Mouse (Mus musculus) CH12.LX (cell line): Measurements from ENCODE around the gene Cd33. TPM values are rescaled to one million over a fixed set of nuclear protein-coding genes. Genes with fewer than 3 reads are reported as not detected.

Experiments used
- DNase-seq: peaks from one replicate; pipeline ENCODE4 v3.0.0-alpha.2; 2013; ENCODE audit errors: extremely low read depth
- H3K27ac ChIP-seq: 2 replicates; pipeline ENCODE4 v1.5.1; 2012; ENCODE audit warnings: low read depth, mild to moderate bottlenecking, control low read depth, moderate library complexity; ENCODE audit not compliant: insufficient read depth
- H3K27me3 ChIP-seq: replicated peaks from 2 replicates; pipeline ENCODE3; 2012; ENCODE audit warnings: inconsistent platforms
- H3K36me3 ChIP-seq, 2 experiments: replicated peaks in 1 of 2; 2 replicates each; pipeline versions ENCODE3 to v1.6.1; 2012; ENCODE audit warnings: inconsistent platforms in 1 of 2, low read length in 1 of 2, mild to moderate bottlenecking in 1 of 2, mixed read lengths in 1 of 2, moderate library complexity in 1 of 2; ENCODE audit not compliant: control insufficient read depth in 1 of 2, insufficient read depth in 1 of 2
- H3K4me1 ChIP-seq, 2 experiments: 2 replicates each; pipeline ENCODE4 v1.6.1; 2012; ENCODE audit warnings: inconsistent platforms in 1 of 2, moderate library complexity in 1 of 2; ENCODE audit not compliant: insufficient read depth in 2 of 2, control insufficient read depth in 1 of 2
- H3K4me2 ChIP-seq: 2 replicates; pipeline ENCODE4 v1.6.1; 2012; ENCODE audit warnings: low read depth, mild to moderate bottlenecking, control low read depth; ENCODE audit not compliant: poor library complexity, insufficient read depth, severe bottlenecking
- H3K4me3 ChIP-seq, 3 experiments: fragments of 150-350 bp in 1 of 3; sonication (generic) in 1 of 3; replicated peaks in 1 of 3; 2 replicates each; pipeline versions ENCODE3 to v1.5.1; 2011 to 2012; ENCODE audit warnings: low read depth in 2 of 3, low read length in 2 of 3, mild to moderate bottlenecking in 2 of 3, moderate library complexity in 2 of 3, control low read depth in 1 of 3, improper control_type of control experiment in 1 of 3, inconsistent platforms in 1 of 3, mixed read lengths in 1 of 3; ENCODE audit not compliant: poor library complexity in 1 of 3
- H3K79me2 ChIP-seq: replicated peaks from 2 replicates; pipeline ENCODE4 v1.6.1; 2012; ENCODE audit warnings: mild to moderate bottlenecking, moderate library complexity; ENCODE audit not compliant: control insufficient read depth, poor library complexity, insufficient read depth, severe bottlenecking; ENCODE audit errors: extremely low read depth
- H3K9ac ChIP-seq: 2 replicates; pipeline ENCODE4 v1.6.1; 2012; ENCODE audit warnings: low read depth, mild to moderate bottlenecking, control low read depth, moderate library complexity; ENCODE audit not compliant: insufficient read depth
- H3K9me3 ChIP-seq: replicated peaks from 2 replicates; pipeline ENCODE3; 2012; ENCODE audit warnings: low read length, inconsistent platforms, mixed read lengths
- BHLHE40 ChIP-seq: IDR thresholded peaks from 2 replicates; pipeline ENCODE4 v1.6.1; 2011; ENCODE audit warnings: mild to moderate bottlenecking, low read depth, low read length, improper control_type of control experiment
- CHD1 ChIP-seq: IDR thresholded peaks from 2 replicates; pipeline ENCODE4 v1.6.1; 2012; ENCODE audit warnings: low read depth, low read length, improper control_type of control experiment, inconsistent platforms
- CHD2 ChIP-seq: IDR thresholded peaks from 2 replicates; pipeline ENCODE4 v1.6.1; 2011; ENCODE audit warnings: low read length, improper control_type of control experiment
- CTCF ChIP-seq, 2 experiments: IDR thresholded peaks in 1 of 2; conservative IDR thresholded peaks in 1 of 2; 2 replicates each; pipeline ENCODE4 v1.5.1; 2011 to 2012; ENCODE audit warnings: low read depth in 2 of 2, low read length in 2 of 2, improper control_type of control experiment in 1 of 2, inconsistent platforms in 1 of 2, mild to moderate bottlenecking in 1 of 2, moderate library complexity in 1 of 2
- E2F4 ChIP-seq: IDR thresholded peaks from 2 replicates; pipeline ENCODE4 v1.6.1; 2011; ENCODE audit warnings: low read depth, low read length, improper control_type of control experiment; ENCODE audit not compliant: insufficient replicate concordance
- ETS1 ChIP-seq: conservative IDR thresholded peaks from 2 replicates; pipeline ENCODE4 v1.6.1; 2012; ENCODE audit warnings: low read depth, mild to moderate bottlenecking, inconsistent platforms, low read length, improper control_type of control experiment, moderate library complexity
- GABPA ChIP-seq: IDR thresholded peaks from 2 replicates; pipeline ENCODE4 v1.6.1; 2012; ENCODE audit warnings: low read depth, low read length, improper control_type of control experiment, inconsistent platforms; ENCODE audit not compliant: insufficient replicate concordance
- HCFC1 ChIP-seq: IDR thresholded peaks from 2 replicates; pipeline ENCODE4 v1.6.1; 2012; ENCODE audit warnings: low read depth, mild to moderate bottlenecking, inconsistent platforms, low read length, improper control_type of control experiment
- KAT2A ChIP-seq: IDR thresholded peaks from 2 replicates; pipeline ENCODE4 v1.6.1; 2012; ENCODE audit warnings: low read length, improper control_type of control experiment, inconsistent platforms; ENCODE audit not compliant: insufficient replicate concordance
- MAFK ChIP-seq: IDR thresholded peaks from 2 replicates; pipeline ENCODE4 v1.6.1; 2011; ENCODE audit warnings: low read length, improper control_type of control experiment; ENCODE audit not compliant: insufficient replicate concordance
- MAX ChIP-seq: IDR thresholded peaks from 2 replicates; pipeline ENCODE4 v1.6.1; 2011; ENCODE audit warnings: low read length, improper control_type of control experiment
- MEF2A ChIP-seq: IDR thresholded peaks from 2 replicates; pipeline ENCODE4 v1.6.1; 2014; ENCODE audit warnings: low read depth, mild to moderate bottlenecking, inconsistent platforms, low read length, improper control_type of control experiment, borderline replicate concordance
- MXI1 ChIP-seq: IDR thresholded peaks from 2 replicates; pipeline ENCODE4 v1.6.1; 2011; ENCODE audit warnings: mild to moderate bottlenecking, low read depth, low read length, improper control_type of control experiment
- NELFE ChIP-seq: IDR thresholded peaks from 2 replicates; pipeline ENCODE4 v1.6.1; 2011; ENCODE audit warnings: low read depth, low read length, improper control_type of control experiment
- NRF1 ChIP-seq: IDR thresholded peaks from 2 replicates; pipeline ENCODE4 v1.6.1; 2014; ENCODE audit warnings: low read depth, mild to moderate bottlenecking, inconsistent platforms, low read length, improper control_type of control experiment, moderate library complexity
- POLR2A ChIP-seq: IDR thresholded peaks from 2 replicates; pipeline ENCODE4 v1.6.1; 2011; ENCODE audit warnings: low read depth, mild to moderate bottlenecking, improper control_type of control experiment, low read length
- RAD21 ChIP-seq: IDR thresholded peaks from 2 replicates; pipeline ENCODE4 v1.6.1; 2011; ENCODE audit warnings: low read depth, mild to moderate bottlenecking, low read length, improper control_type of control experiment, moderate library complexity
- SIN3A ChIP-seq: IDR thresholded peaks from 2 replicates; pipeline ENCODE4 v1.6.1; 2012; ENCODE audit warnings: low read length, improper control_type of control experiment, inconsistent platforms
- UBTF ChIP-seq: IDR thresholded peaks from 2 replicates; pipeline ENCODE4 v1.6.1; 2012; ENCODE audit warnings: low read depth, mild to moderate bottlenecking, inconsistent platforms, low read length, improper control_type of control experiment, moderate library complexity
- USF2 ChIP-seq: conservative IDR thresholded peaks from 2 replicates; pipeline ENCODE4 v1.6.1; 2011; ENCODE audit warnings: low read depth, low read length, improper control_type of control experiment
- ZKSCAN1 ChIP-seq: IDR thresholded peaks from 2 replicates; pipeline ENCODE4 v1.6.1; 2012; ENCODE audit warnings: low read depth, inconsistent platforms, low read length, improper control_type of control experiment, borderline replicate concordance
- ZMIZ1 ChIP-seq: IDR thresholded peaks from 2 replicates; pipeline ENCODE4 v1.6.1; 2012; ENCODE audit warnings: low read depth, mild to moderate bottlenecking, inconsistent platforms, low read length, improper control_type of control experiment
- ZNF384 ChIP-seq: IDR thresholded peaks from 2 replicates; pipeline ENCODE4 v1.6.1; 2012; ENCODE audit warnings: low read depth, low read length, improper control_type of control experiment, inconsistent platforms
- dilution Hi-C: fragments of 300-500 bp; cut with MboI; formaldehyde crosslinking; loops from 2 replicates; pipeline ENCODE4 v1.14.3; 2020; ENCODE audit warnings: low sequenced_read_pairs; ENCODE audit not compliant: extremely low pct_unique_long_range_greater_than_20kb, extremely low pct_ligation_motif_present
- in situ Hi-C: fragments of 300-500 bp; cut with MboI; formaldehyde crosslinking; loops from 3 replicates; pipeline ENCODE4 v1.14.3; 2019; ENCODE audit warnings: low sequenced_read_pairs, low pct_ligation_motif_present, low pct_unique_long_range_greater_than_20kb, mixed read lengths
- polyA plus RNA-seq: library from polyadenylated mRNA; unstranded; fragments of >175 nt; gene quantifications from 2 replicates; pipeline ENCODE4 v1.2.1, GENCODE M21; 2012; ENCODE audit warnings: low read depth; ENCODE audit not compliant: insufficient read length
- total RNA-seq, 2 experiments: library from RNA; depleted of rRNA; stranded (reverse); fragments of 300-350 nt in 1 of 2; fragments of >200 nt in 1 of 2; gene quantifications; 2 replicates each; pipeline ENCODE4 v1.2.3; 2012 to 2014

Gene Cd33
- total and polyA plus RNA-seq, 3 experiments: 0.08 to 0.40 (median 0.09) TPM

GRCm38 (mm10) chr7:43483236-43483635, 61.0 kb downstream of the Cd33 start:
- dilution Hi-C loops (no loop called here), in situ Hi-C loops (loop anchor here (25.0 kb wide), 1 partner anchor 304 kb away; the partner anchor contains the start of genes Klk10, Klk8 and Klk9)
- no peaks in the 10 kb centered on the region for H3K79me2 ChIP-seq

GRCm38 (mm10) chr7:43482090-43482716, 62.0 kb downstream of the Cd33 start:
- H3K4me2 ChIP-seq: no peak overlapping the region
- in situ Hi-C loops: loop anchor here (25.0 kb wide), 1 partner anchor 305 kb away; the partner anchor contains the start of genes Klk10, Klk8 and Klk9
- no peak overlapping the region for H3K4me3 ChIP-seq
- no peaks in the 10 kb centered on the region for H3K36me3 ChIP-seq
- peaks cover 54% of the 10 kb centered on the region for H3K27me3 ChIP-seq
- H3K9me3 ChIP-seq: no peaks in the 10 kb centered on the region
- peaks cover 13 to 22% of the 10 kb centered on the region in 2 experiments for H3K4me1 ChIP-seq
- H3K9ac ChIP-seq: no peak overlapping the region
- DNase-seq: no peak
- dilution Hi-C loops: no loop called here
- TF ChIP-seq ETS1: no peak
- no peak for TF ChIP-seq ZMIZ1
- no peak for TF ChIP-seq KAT2A
- no peak for TF ChIP-seq RAD21
- TF ChIP-seq MEF2A: no peak
- H3K79me2 ChIP-seq: no peaks in the 10 kb centered on the region
- H3K27ac ChIP-seq: no peak overlapping the region

More at GRCm38 (mm10) chr7:43483236-43483635, 61.0 kb downstream of the Cd33 start:
- H3K27ac ChIP-seq: no peak overlapping the region
- no peak overlapping the region for H3K4me3 ChIP-seq
- peaks cover 52% of the 10 kb centered on the region for H3K27me3 ChIP-seq
- no peaks in the 10 kb centered on the region for H3K36me3 ChIP-seq
- no peak overlapping the region for H3K4me2 ChIP-seq
- TF ChIP-seq E2F4 (no peak), CTCF (conservative IDR thresholded peaks at IDR 0.05 in 1 of 2, IDR thresholded peaks at IDR 0.05 in 1 of 2; ENCODE audit: low read depth in 2 of 2, low read length in 2 of 2) (no peak), MAFK (no peak), USF2 (no peak), MXI1 (no peak), CHD1 (no peak), ZMIZ1 (no peak)
- peaks cover 13 to 23% of the 10 kb centered on the region in 2 experiments for H3K4me1 ChIP-seq
- no peaks in the 10 kb centered on the region for H3K9me3 ChIP-seq
- DNase-seq: no peak
- H3K9ac ChIP-seq: no peak overlapping the region

DNA sequence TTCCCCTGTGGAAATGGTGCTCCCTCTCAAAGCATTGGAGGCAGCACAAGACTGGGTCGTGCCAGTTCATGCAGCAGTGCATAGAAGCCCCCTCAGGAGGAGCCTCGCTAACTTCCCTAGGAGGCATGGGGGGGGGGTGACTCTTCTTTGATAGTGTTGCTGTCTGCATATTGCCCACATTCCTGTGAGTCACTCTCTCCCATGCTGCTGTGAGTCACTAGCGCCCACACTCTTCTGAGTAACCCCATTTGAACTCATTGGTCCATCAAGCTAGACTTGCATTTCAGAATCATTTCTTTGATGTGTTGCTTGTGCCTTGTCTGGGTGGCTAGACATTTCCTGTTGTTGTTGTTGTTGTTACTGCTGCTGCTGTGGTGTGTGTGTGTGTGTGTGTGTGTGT, 63.0 kb downstream of the Cd33 start:
- no peak for DNase-seq
- in situ Hi-C loops (loop anchor here (25.0 kb wide), 1 partner anchor 306 kb away; the partner anchor contains the start of genes Klk10, Klk8 and Klk9), dilution Hi-C loops (no loop called here)
- Histone ChIP-seq H3K4me1 (peaks cover 13 to 14% of the 10 kb centered on the region in 2 experiments), H3K9me3 (no peaks in the 10 kb centered on the region), H3K36me3 (no peaks in the 10 kb centered on the region), H3K27ac (no peak overlapping the region), H3K4me3 (no peak overlapping the region), H3K9ac (no peak overlapping the region), H3K79me2 (no peaks in the 10 kb centered on the region), H3K4me2 (no peak overlapping the region), H3K27me3 (peaks cover 46% of the 10 kb centered on the region)
- TF ChIP-seq UBTF (no peak), ZNF384 (no peak), CHD2 (no peak), HCFC1 (no peak), ZKSCAN1 (no peak), NRF1 (no peak), CHD1 (no peak), MEF2A (no peak), POLR2A (no peak), MAX (no peak), CTCF (conservative IDR thresholded peaks at IDR 0.05 in 1 of 2, IDR thresholded peaks at IDR 0.05 in 1 of 2; ENCODE audit: low read depth in 2 of 2, low read length in 2 of 2) (no peak), ZMIZ1 (no peak), MXI1 (no peak), KAT2A (no peak), GABPA (no peak), NELFE (no peak), SIN3A (no peak), BHLHE40 (no peak)
